Mouse (Mus musculus) liver, adult 2 months (tissue): ENCODE results near the gene Gm20716.

ENCODE experiments used
- CTCF ChIP-seq: fragments of 200-500 bp; IDR thresholded peaks from 2 replicates; pipeline ENCODE4 v1.5.1; 2011; ENCODE audit warnings: low read depth, low read length, control low read depth
- POLR2A ChIP-seq: fragments of 200-500 bp; IDR thresholded peaks from 2 replicates; pipeline ENCODE4 v1.6.1; 2011; ENCODE audit warnings: low read length, control low read depth; ENCODE audit not compliant: insufficient read depth; ENCODE audit errors: extremely low read depth

DNA sequence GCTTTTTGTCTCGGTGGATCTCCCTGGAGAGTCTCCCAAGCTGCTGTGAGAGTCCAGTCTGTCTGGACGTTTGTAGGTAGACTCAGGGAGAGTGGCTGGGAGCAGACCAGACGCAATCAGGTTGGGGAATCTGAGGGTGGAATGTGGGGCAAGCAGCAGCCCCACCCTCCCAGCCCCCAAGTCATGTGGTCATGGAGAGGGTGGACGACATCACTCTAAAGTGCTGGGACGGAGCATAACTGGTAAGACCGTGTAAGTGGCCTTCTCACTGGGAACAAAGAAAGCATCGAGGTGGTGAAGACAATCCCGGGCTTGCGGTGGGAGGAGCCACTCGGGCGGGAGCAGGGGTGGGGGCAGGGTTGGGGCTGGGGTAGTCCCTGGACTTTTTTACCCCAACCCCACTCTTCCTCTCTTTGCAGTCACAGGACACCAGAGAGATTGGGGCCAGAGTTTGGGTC lies 68.6 kb downstream of the Gm20716 start:
- TF ChIP-seq POLR2A: no peak
- no peak for TF ChIP-seq CTCF
